Mouse (Mus musculus) lung, embryonic 16.5 days (tissue): ENCODE results near the gene Hps3. TPM values are rescaled to one million over a fixed set of nuclear protein-coding genes. Genes with fewer than 3 reads are reported as not detected.
"Not testable (repeated sequence)": the region's sequence is repeated elsewhere in the genome, so short reads cannot be mapped to it uniquely, and the experiment has no call there.

Experiments
- ATAC-seq: fragments of 200-750 bp; cut with Nextera tagmentation; 2 replicates; pipeline ENCODE4 v1.8.0; 2017; ENCODE audit warnings: low read depth, mild to moderate bottlenecking, moderate library complexity
- H3K27ac ChIP-seq: fragments of 300-500 bp; sonication (generic); 2 replicates; pipeline ENCODE4 v1.5.1; 2014; ENCODE audit warnings: mild to moderate bottlenecking, control low read depth, low read length
- H3K27me3 ChIP-seq: fragments of 300-500 bp; sonication (generic); 2 replicates; pipeline ENCODE4 v1.6.1; 2014; ENCODE audit warnings: low read depth, low read length, mixed read lengths; ENCODE audit not compliant: control insufficient read depth, insufficient read depth
- H3K36me3 ChIP-seq: fragments of 300-500 bp; sonication (generic); 2 replicates; pipeline ENCODE4 v1.6.1; 2014; ENCODE audit warnings: low read length; ENCODE audit not compliant: control insufficient read depth, insufficient read depth
- H3K4me1 ChIP-seq: fragments of 300-500 bp; sonication (generic); replicated peaks from 2 replicates; pipeline ENCODE4 v1.6.1; 2014; ENCODE audit warnings: low read length, mixed read lengths; ENCODE audit not compliant: control insufficient read depth, insufficient read depth
- H3K4me2 ChIP-seq: fragments of 300-500 bp; sonication (generic); 2 replicates; pipeline ENCODE4 v1.6.1; 2014; ENCODE audit warnings: low read depth, low read length, control low read depth
- H3K4me3 ChIP-seq: fragments of 300-500 bp; sonication (generic); 2 replicates; pipeline ENCODE4 v1.5.1; 2014; ENCODE audit warnings: mild to moderate bottlenecking, low read length, control low read depth
- H3K9ac ChIP-seq: fragments of 300-500 bp; sonication (generic); 2 replicates; pipeline ENCODE4 v1.6.1; 2014; ENCODE audit warnings: low read length, control low read depth
- H3K9me3 ChIP-seq: fragments of 300-500 bp; sonication (generic); 2 replicates; pipeline ENCODE4 v1.6.1; 2016; ENCODE audit warnings: low read length; ENCODE audit not compliant: control insufficient read depth
- WGBS: fragments of 180-500 bp; shearing (Covaris S2); extraction: QIAGEN DNeasy Blood & Tissue Kit; methylation state at CpG from one replicate; pipeline ENCODE4 v1.1.7; 2014; 5-methylcytosine and 5-hydroxymethylcytosine counted together
- polyA plus RNA-seq: library from polyadenylated mRNA; unstranded; fragments of >200 nt; fragmentation: Nextera tagmentation; extraction: Ambion mirVana; gene quantifications from 2 replicates; pipeline ENCODE4 v1.2.1, GENCODE M21; 2015

Gene Hps3
- polyA plus RNA-seq, 1 experiment from 2014 or later: 12.2 TPM

DNA sequence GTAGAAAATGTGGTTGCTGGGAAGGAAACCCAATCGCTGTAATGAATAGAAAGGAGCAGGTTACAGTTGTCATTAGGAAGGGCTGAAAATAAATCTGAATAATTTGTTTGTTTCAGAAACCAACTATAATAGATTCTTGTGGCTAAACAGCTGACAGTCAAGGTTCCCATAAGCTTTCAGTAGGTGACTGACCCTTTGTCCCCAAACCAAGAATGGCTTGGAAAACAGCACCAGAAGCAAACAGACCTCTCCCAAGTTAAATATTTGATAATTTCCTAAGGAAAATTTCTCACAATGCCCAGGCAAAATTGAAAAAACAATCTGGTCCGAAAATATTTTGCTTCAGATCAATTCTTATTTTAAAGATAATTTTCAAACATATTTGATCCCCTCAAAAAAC is 73.8 kb downstream of the Hps3 start:
- H3K36me3 ChIP-seq: no peaks in the 10 kb centered on the region
- WGBS: 83% methylated on average over 2 of the region's 2 CpGs
- H3K4me1 ChIP-seq: peaks cover 2% of the 10 kb centered on the region; the same call in 1 of the 2 replicates
- no peaks in the 10 kb centered on the region for H3K9me3 ChIP-seq
- no peak overlapping the region for H3K9ac ChIP-seq
- no peaks in the 10 kb centered on the region for H3K27me3 ChIP-seq
- no peak for ATAC-seq
- no peak overlapping the region for H3K27ac ChIP-seq
- no peak overlapping the region for H3K4me2 ChIP-seq
- H3K4me3 ChIP-seq: no peak overlapping the region

DNA sequence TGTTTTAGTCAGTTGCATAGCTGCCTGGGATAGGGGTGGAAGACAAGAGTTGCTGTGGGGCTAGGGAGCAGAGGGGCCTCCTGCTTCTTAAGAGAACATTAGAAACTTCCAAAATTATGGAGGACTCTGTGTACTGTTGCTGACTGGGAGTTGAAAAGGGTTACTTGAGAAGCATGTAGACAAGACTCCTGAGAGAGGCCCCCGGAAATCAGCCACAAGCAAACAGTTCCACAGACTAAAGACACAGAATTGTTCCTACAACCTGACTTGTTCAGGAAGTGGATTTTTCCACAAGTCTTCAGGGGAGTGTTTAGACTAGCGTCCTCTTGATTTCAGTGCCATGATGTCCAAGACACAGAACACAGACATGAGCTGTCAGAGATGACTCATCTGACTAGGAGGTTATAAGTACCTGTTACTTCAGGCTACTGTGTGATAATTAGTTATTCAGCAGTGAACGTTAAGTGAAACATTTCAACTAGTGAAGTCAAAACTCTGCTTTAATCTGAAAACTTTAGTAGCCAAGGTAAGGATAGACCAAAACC is 74.5 kb downstream of the Hps3 start:
- Histone ChIP-seq H3K4me2 (no peak overlapping the region), H3K27ac (no peak overlapping the region), H3K4me1 (peaks cover 2% of the 10 kb centered on the region; the same call in 1 of the 2 replicates), H3K36me3 (no peaks in the 10 kb centered on the region), H3K27me3 (no peaks in the 10 kb centered on the region), H3K9me3 (no peaks in the 10 kb centered on the region), H3K9ac (no peak overlapping the region), H3K4me3 (no peak overlapping the region)
- 63% methylated on average over 3 of the region's 3 CpGs for WGBS
- no peak for ATAC-seq

DNA sequence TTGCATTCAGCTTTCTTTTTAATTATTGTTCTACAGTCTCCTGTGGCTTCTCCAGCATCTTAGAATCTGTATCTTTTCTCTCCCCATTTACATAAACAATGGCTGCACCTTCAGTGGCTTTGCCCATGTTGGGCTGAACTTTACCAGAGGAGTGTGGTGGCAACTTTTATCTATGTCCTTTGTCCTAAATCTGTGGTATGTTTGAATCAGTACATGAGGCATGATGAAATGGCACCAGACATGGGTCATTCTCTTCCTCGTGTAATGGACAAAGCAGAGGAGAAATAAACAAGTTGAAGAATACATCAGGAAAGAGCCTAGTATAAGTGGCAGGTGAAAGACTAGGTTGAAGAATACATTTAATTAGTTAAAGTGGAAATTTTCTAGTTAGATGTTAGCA is 76.1 kb downstream of the Hps3 start:
- ATAC-seq: no peak
- WGBS: 72% methylated on average over 1 of the region's 1 CpGs

DNA sequence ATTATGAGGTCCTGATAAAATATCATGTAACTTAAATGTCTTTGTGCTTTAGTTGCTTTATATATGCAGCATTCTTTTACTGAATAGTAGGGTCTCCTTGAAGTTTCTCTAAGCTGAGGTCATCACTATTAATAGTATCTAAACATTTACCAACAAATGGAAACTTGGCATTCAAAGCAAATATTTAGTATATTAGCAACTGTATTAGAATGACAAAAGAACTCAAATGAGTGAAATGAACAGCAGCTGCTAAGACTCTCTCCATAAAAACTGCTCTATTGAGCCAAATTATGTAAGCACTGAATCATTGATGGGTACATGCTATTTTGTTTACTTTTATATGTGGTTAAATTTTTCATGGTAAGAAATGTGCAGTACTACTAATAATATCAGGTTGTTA is 77.1 kb downstream of the Hps3 start:
- H3K36me3 ChIP-seq: no peaks in the 10 kb centered on the region
- H3K4me3 ChIP-seq: no peak overlapping the region
- ATAC-seq: peak; percentile 40; the same call in 1 of the 2 replicates
- H3K27ac ChIP-seq: peak overlapping the region; percentile 52; the same call in 1 of the 2 replicates
- H3K4me2 ChIP-seq: no peak overlapping the region
- no peaks in the 10 kb centered on the region for H3K9me3 ChIP-seq
- no peaks in the 10 kb centered on the region for H3K27me3 ChIP-seq
- H3K9ac ChIP-seq: no peak overlapping the region
- peaks cover 15% of the 10 kb centered on the region for H3K4me1 ChIP-seq

More for the DNA sequence above, 76.1 kb downstream of the Hps3 start:
- no peak overlapping the region for H3K9ac ChIP-seq
- H3K27me3 ChIP-seq: no peaks in the 10 kb centered on the region
- H3K4me1 ChIP-seq: peaks cover 7% of the 10 kb centered on the region
- no peaks in the 10 kb centered on the region for H3K36me3 ChIP-seq
- H3K4me3 ChIP-seq: no peak overlapping the region
- no peak overlapping the region for H3K4me2 ChIP-seq
- no peak overlapping the region for H3K27ac ChIP-seq
- no peaks in the 10 kb centered on the region for H3K9me3 ChIP-seq

DNA sequence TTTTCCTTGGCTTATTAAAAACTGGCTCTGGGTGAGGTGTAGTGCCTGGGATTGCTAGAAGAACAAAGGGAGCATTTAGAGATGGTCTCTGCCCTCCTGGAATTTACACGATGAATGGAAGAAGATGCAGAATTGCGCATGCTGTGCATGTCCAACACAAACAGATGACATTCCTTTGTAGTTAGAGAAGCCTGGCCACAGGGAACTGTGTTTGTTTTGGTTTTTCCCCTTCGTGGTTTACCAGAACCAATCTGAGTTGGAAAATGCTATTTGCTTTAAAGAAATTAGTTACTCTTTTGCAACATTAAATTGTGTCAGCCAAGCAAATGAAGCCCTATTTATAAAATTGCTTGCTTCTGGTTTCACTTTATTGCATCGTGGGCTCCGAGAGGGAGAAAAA is 78.2 kb downstream of the Hps3 start, which contains the start of gene Cp:
Gene Cp (plus strand): TSS at position 170 of the 400 bp plus-strand sequence.
- no peak for ATAC-seq
- Histone ChIP-seq H3K27ac (peak within 1 kb of the TSS; percentile 57), H3K4me1 (peaks cover 15% of the 10 kb centered on the region), H3K27me3 (no peaks in the 10 kb centered on the region), H3K9ac (no peak within 1 kb of the TSS), H3K9me3 (no peaks in the 10 kb centered on the region), H3K4me2 (peak within 1 kb of the TSS; percentile 29), H3K4me3 (peak within 1 kb of the TSS; percentile 12; the same call in 1 of the 2 replicates), H3K36me3 (no peaks in the 10 kb centered on the region)
- WGBS: 26% methylated on average over 5 of the region's 5 CpGs

DNA sequence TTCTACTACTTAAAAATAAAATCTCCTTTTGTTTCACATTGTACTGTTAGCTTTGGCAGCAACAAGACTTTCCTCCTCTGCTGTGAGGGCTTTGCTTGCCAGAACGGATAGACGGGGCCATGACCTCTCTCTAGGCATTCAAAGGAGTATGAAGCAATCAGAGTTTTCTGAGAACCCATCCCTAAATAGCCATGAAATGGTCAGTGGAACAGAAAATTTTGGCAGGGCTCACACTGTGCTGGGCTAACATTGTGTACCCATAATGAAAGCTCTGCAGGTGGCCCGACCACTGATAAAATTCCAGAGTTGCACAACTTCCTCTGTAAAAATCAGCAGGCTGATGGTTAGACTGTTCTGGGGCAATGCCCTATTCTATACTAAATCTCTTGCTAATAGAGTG is 81.2 kb downstream of the Hps3 start:
- Histone ChIP-seq H3K4me1 (peaks cover 13% of the 10 kb centered on the region), H3K27me3 (no peaks in the 10 kb centered on the region), H3K4me2 (no peak overlapping the region), H3K36me3 (no peaks in the 10 kb centered on the region), H3K27ac (peak overlapping the region; percentile 86; the same call in 1 of the 2 replicates), H3K4me3 (no peak overlapping the region), H3K9ac (no peak overlapping the region), H3K9me3 (no peaks in the 10 kb centered on the region)
- 18% methylated on average over 3 of the region's 3 CpGs for WGBS
- peak; percentile 97 for ATAC-seq

DNA sequence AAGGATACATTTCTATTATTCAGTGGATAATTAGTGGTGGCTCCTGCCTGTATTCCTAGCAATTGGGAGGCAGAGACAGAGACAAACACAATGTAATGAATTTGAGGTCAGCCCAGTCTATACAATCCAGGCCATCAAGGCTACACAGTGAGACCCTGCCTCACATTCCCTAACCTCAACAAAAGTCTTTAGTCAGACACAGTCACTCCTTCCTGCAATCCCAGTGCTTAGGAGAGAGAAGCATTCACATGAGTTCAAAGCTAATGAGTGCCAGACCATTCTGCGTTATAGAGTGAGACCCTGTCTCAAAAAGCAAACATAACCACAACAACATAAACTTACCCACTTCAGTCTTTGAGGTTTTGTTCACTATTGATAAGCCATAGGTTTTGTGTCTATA is 81.7 kb downstream of the Hps3 start:
- 63% methylated on average over 1 of the region's 1 CpGs for WGBS
- Histone ChIP-seq H3K36me3 (no peaks in the 10 kb centered on the region), H3K9me3 (no peaks in the 10 kb centered on the region), H3K9ac (peak overlapping the region; percentile 28; the same call in 1 of the 2 replicates), H3K4me1 (peaks cover 12% of the 10 kb centered on the region), H3K27me3 (no peaks in the 10 kb centered on the region), H3K4me2 (no peak overlapping the region), H3K27ac (peak overlapping the region; percentile 86), H3K4me3 (no peak overlapping the region)
- peak; percentile 24; the same call in 1 of the 2 replicates for ATAC-seq

DNA sequence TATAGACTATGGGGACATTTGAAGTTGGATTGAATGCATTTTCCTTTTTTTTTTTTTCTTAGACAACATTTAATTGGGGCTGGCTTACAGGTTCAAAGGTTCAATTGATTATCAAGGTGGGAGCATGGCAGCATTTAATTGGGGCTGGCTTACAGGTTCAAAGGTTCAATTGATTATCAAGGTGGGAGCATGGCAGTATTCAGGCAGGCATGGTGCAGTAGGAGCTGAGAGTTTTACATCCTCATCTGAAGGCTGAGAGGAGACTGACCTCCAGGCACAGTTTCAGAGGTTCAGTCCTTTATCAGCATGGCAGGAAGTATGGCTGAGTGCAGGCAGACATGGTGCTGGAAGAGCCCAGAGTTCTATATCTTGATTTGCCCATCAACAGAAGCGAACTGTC is 85.7 kb downstream of the Hps3 start:
- ATAC-seq, H3K4me2 ChIP-seq, H3K9ac ChIP-seq, H3K36me3 ChIP-seq, H3K4me3 ChIP-seq, H3K27ac ChIP-seq, H3K9me3 ChIP-seq, H3K27me3 ChIP-seq, H3K4me1 ChIP-seq: not testable (repeated sequence)
- 83% methylated on average over 1 of the region's 1 CpGs for WGBS

DNA sequence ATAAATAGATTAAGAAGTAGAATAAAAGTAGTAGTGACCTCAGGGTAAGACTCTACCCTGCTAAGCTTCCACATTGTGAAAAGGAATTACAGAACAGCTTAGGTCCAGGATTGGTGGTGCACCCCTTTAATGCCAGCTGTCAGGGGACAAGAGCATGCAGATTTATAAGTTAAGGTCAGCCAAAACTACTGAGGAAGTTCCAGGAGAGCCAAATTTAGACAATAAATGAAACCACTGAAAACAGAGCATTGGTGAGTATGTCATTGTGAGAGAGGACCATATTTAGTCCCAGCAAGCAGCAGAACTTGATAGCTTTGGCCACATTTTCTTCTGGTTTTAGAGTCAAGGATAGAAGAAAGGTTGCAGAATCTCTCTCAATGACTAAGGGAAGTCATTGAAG is 86.6 kb downstream of the Hps3 start:
- ATAC-seq: no peak
- Histone ChIP-seq H3K4me2 (no peak overlapping the region), H3K9me3 (no peaks in the 10 kb centered on the region), H3K4me3 (no peak overlapping the region), H3K27me3 (no peaks in the 10 kb centered on the region), H3K36me3 (no peaks in the 10 kb centered on the region), H3K27ac (no peak overlapping the region), H3K9ac (no peak overlapping the region), H3K4me1 (peaks cover 5% of the 10 kb centered on the region; the same call in 1 of the 2 replicates)
